ENCODE assay signal across 8 mouse cellular contexts in the genomic region with DNA sequence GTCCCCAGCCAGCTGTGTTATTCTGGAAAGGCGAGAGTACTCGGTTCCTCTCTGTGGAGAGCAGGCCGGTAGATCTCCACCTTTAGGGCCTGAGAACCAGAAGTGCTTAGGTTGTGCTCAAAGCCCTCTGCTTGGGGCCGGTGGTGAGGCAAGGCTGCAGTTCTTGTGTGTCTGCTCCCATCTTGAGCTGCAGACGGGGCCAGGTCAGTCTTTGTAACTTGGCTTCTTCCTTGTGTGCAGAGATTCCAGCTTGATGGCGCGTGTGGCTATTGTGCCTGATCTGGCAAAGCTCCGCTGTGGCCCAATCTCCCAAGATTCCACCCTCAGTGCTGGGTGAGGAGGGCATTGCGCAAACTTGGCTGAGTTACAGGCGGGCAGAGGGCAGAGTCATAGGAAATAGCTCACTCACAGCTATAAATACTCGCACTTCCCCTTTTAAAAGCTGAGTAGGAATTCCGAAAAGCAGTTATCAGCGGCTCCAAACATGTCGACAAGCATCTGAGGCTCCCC. TPM values are rescaled to one million over a fixed set of nuclear protein-coding genes. Genes with fewer than 3 reads are reported as not detected.
DNase-seq lines count a peak whose midpoint lies in the region; ATAC-seq and TF ChIP-seq lines count a peak whose summit lies in the region.

No protein-coding gene starts in this region.

- no peak overlapping the region for H3K4me2 ChIP-seq in intestine, embryonic 15.5 days (replicated peaks)

- no peak overlapping the region for H3K4me3 ChIP-seq in intestine, embryonic 15.5 days (replicated peaks)
- H3K4me3 ChIP-seq in lung, adult 2 months (replicated peaks; ENCODE audit: extremely low read depth, low read depth, low read length), result no peak overlapping the region
- no peak overlapping the region for H3K4me3 ChIP-seq in forebrain, embryonic 10.5 days
- H3K4me3 ChIP-seq in hindbrain, embryonic 10.5 days, result no peak overlapping the region

- H3K9me3 ChIP-seq in intestine, embryonic 15.5 days, result no peaks in the 10 kb centered on the region
- no peaks in the 10 kb centered on the region for H3K9me3 ChIP-seq in forebrain, embryonic 10.5 days
- no peaks in the 10 kb centered on the region for H3K9me3 ChIP-seq in hindbrain, embryonic 10.5 days

- no peak for TF ChIP-seq POLR2A in lung, adult 2 months (IDR thresholded peaks at IDR 0.05; ENCODE audit: borderline replicate concordance, extremely low read depth, low read depth, low read length)

- no peak for TF ChIP-seq CTCF in lung, adult 2 months (IDR thresholded peaks at IDR 0.05; ENCODE audit: insufficient read depth, low read length)

- no peaks in the 10 kb centered on the region for H3K36me3 ChIP-seq in intestine, embryonic 15.5 days
- H3K36me3 ChIP-seq in forebrain, embryonic 10.5 days (replicated peaks), result no peaks in the 10 kb centered on the region
- no peaks in the 10 kb centered on the region for H3K36me3 ChIP-seq in hindbrain, embryonic 10.5 days

- 47% methylated on average over 14 of the region's 14 CpGs for WGBS in intestine, embryonic 15.5 days
- WGBS in lung, adult 2 months, result 13% methylated on average over 14 of the region's 14 CpGs
- WGBS in forebrain, embryonic 10.5 days, result 78% methylated on average over 14 of the region's 14 CpGs
- WGBS in hindbrain, embryonic 10.5 days, result 74% methylated on average over 14 of the region's 14 CpGs

- H3K4me1 ChIP-seq in intestine, embryonic 15.5 days (replicated peaks), result 0 out of 2 replicates have a peak, but pooled peaks cover 3% of the 10 kb centered on the region
- peaks cover 7% of the 10 kb centered on the region for H3K4me1 ChIP-seq in lung, adult 2 months (ENCODE audit: control insufficient read depth, insufficient read depth, low read length)
- H3K4me1 ChIP-seq in forebrain, embryonic 10.5 days, result no peaks in the 10 kb centered on the region
- H3K4me1 ChIP-seq in hindbrain, embryonic 10.5 days (replicated peaks), result no peaks in the 10 kb centered on the region

- ATAC-seq in intestine, embryonic 15.5 days, result peak; percentile 84

- H3K9ac ChIP-seq in intestine, embryonic 15.5 days, result no peak overlapping the region

- peak; percentile 50 for DNase-seq in thymus, postnatal 4 days
- no peak for DNase-seq in thymus, postnatal 14 days
- DNase-seq in gastrocnemius, adult 18-20 months (ENCODE audit: low spot score), result peak; percentile 85
- peak; percentile 77 for DNase-seq in lung, adult 2 months
- peak; percentile 55 to 67 for DNase-seq in spleen, postnatal 36 days (ENCODE audit: low spot score in 2 of 2)
- DNase-seq in forebrain, embryonic 10.5 days (ENCODE audit: extremely low spot score, low spot score), result no peak
- no peak for DNase-seq in hindbrain, embryonic 10.5 days (ENCODE audit: low spot score)

- no peak overlapping the region for H3K27ac ChIP-seq in intestine, embryonic 15.5 days
- H3K27ac ChIP-seq in forebrain, embryonic 10.5 days, result no peak overlapping the region
- H3K27ac ChIP-seq in hindbrain, embryonic 10.5 days, result no peak overlapping the region

- no peaks in the 10 kb centered on the region for H3K27me3 ChIP-seq in intestine, embryonic 15.5 days (replicated peaks)
- H3K27me3 ChIP-seq in forebrain, embryonic 10.5 days (ENCODE audit: poor library complexity, severe bottlenecking), result no peaks in the 10 kb centered on the region
- H3K27me3 ChIP-seq in hindbrain, embryonic 10.5 days (ENCODE audit: insufficient read depth, poor library complexity, severe bottlenecking), result no peaks in the 10 kb centered on the region

RNA-seq across cellular contexts. Expression of gene Zc3h12d, which starts 9.4 kb away (rescaled TPM):
- under 1 TPM in 1 of 2 experiments, not detected in 1; 0.11 TPM for total RNA-seq in gastrocnemius, adult 18-20 months (2021)
- 0.49 and 0.53 TPM in 2 replicates for polyA plus RNA-seq in intestine, embryonic 15.5 days (2015; fragmentation: Nextera tagmentation; extraction: Ambion mirVana)
- 1.8 and 2.3 TPM in 2 replicates for polyA plus RNA-seq in lung, adult 2 months (2012; rRNA removed)
- polyA plus RNA-seq in forebrain, embryonic 10.5 days (2016; fragmentation: Nextera tagmentation; extraction: Ambion mirVana), result 0.11 TPM in 1 of 2 replicates, not detected in the other
- polyA plus RNA-seq in hindbrain, embryonic 10.5 days (2016; fragmentation: Nextera tagmentation; extraction: Ambion mirVana), result 0.10 and 0.12 TPM in 2 replicates

RNA-seq across cellular contexts. Expression of gene Ppil4, which starts 48.9 kb away (rescaled TPM):
- total RNA-seq in gastrocnemius, adult 18-20 months (2021), result 10 to 100 TPM; 10.5 to 11.9 TPM
- 30.7 and 33.9 TPM in 2 replicates for polyA plus RNA-seq in intestine, embryonic 15.5 days (2015; fragmentation: Nextera tagmentation; extraction: Ambion mirVana)
- polyA plus RNA-seq in lung, adult 2 months (2012; rRNA removed), result 5.3 and 7.6 TPM in 2 replicates
- 43.4 and 44.9 TPM in 2 replicates for polyA plus RNA-seq in forebrain, embryonic 10.5 days (2016; fragmentation: Nextera tagmentation; extraction: Ambion mirVana)
- polyA plus RNA-seq in hindbrain, embryonic 10.5 days (2016; fragmentation: Nextera tagmentation; extraction: Ambion mirVana), result 30.9 and 40.5 TPM in 2 replicates

RNA-seq across cellular contexts. Expression of gene Ginm1, which starts 49.0 kb away (rescaled TPM):
- total RNA-seq in gastrocnemius, adult 18-20 months (2021), result 100 to 1,000 TPM; 101 to 102 TPM
- 75.4 and 78.2 TPM in 2 replicates for polyA plus RNA-seq in intestine, embryonic 15.5 days (2015; fragmentation: Nextera tagmentation; extraction: Ambion mirVana)
- polyA plus RNA-seq in lung, adult 2 months (2012; rRNA removed), result 34.4 and 36.7 TPM in 2 replicates
- polyA plus RNA-seq in forebrain, embryonic 10.5 days (2016; fragmentation: Nextera tagmentation; extraction: Ambion mirVana), result 50.1 and 53.0 TPM in 2 replicates
- polyA plus RNA-seq in hindbrain, embryonic 10.5 days (2016; fragmentation: Nextera tagmentation; extraction: Ambion mirVana), result 50.9 and 56.0 TPM in 2 replicates

Comparison
In these comparisons a context has a peak if more than half of its experiments do, and no peak if none do; other contexts are left out.
1. DNase-seq: peak in thymus, postnatal 4 days (single experiment), gastrocnemius, adult 18-20 months (single experiment), lung, adult 2 months (single experiment) and spleen, postnatal 36 days (2 of 2); none in thymus, postnatal 14 days (single experiment), forebrain, embryonic 10.5 days (single experiment) and hindbrain, embryonic 10.5 days (single experiment).